Mouse (Mus musculus) activated CD4-positive, CD25-positive, alpha-beta regulatory T cell, adult 4 months (primary cell): ENCODE results near the gene Prss56. TPM values are rescaled to one million over a fixed set of nuclear protein-coding genes. Genes with fewer than 3 reads are reported as not detected.
A peak's percentile ranks its signal among the peaks of the same experiment; 100 is the strongest.

Experiments
- ATAC-seq: one replicate; pipeline ENCODE4 v1.8.0; 2017
- polyA plus RNA-seq, 2 experiments: library from polyadenylated mRNA; unstranded; fragments of 100-300 nt; shearing (Covaris generic); gene quantifications; one replicate each; pipeline ENCODE4 v1.2.1; 2017

Prss56 gene
- polyA plus RNA-seq, 2 experiments from 2014 or later: not detected

- no peak for ATAC-seq
Measured at GRCm38 (mm10) chr1:87185526-87185925, 2.4 kb downstream of the Prss56 start.

- ATAC-seq: peak; percentile 26
Measured at GRCm38 (mm10) chr1:87186261-87187036, 3.3 kb downstream of the Prss56 start.

GRCm38 (mm10) chr1:87187037-87187355 is 3.9 kb downstream of the Prss56 start:
- peak; percentile 41 for ATAC-seq

GRCm38 (mm10) chr1:87190429-87190828 is 7.3 kb downstream of the Prss56 start, which contains the start of gene Chrnd:
TSS of gene Chrnd (plus strand) at chr1:87190607.
- ATAC-seq: no peak

DNA sequence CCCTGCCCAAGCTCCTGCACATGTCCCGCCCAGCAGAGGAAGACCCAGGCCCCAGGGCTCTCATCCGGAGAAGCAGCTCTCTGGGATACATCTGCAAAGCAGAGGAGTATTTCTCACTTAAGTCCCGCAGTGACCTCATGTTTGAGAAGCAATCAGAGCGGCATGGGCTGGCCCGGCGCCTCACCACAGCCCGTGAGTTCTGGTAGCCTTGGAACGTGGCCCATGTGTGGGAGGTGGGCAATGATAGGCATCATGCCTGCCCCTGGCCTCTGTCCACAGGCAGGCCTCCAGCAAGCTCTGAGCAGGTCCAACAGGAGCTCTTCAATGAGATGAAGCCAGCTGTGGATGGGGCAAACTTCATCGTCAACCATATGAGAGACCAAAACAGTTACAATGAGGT is 14.2 kb downstream of the Prss56 start:
- ATAC-seq: no peak

DNA sequence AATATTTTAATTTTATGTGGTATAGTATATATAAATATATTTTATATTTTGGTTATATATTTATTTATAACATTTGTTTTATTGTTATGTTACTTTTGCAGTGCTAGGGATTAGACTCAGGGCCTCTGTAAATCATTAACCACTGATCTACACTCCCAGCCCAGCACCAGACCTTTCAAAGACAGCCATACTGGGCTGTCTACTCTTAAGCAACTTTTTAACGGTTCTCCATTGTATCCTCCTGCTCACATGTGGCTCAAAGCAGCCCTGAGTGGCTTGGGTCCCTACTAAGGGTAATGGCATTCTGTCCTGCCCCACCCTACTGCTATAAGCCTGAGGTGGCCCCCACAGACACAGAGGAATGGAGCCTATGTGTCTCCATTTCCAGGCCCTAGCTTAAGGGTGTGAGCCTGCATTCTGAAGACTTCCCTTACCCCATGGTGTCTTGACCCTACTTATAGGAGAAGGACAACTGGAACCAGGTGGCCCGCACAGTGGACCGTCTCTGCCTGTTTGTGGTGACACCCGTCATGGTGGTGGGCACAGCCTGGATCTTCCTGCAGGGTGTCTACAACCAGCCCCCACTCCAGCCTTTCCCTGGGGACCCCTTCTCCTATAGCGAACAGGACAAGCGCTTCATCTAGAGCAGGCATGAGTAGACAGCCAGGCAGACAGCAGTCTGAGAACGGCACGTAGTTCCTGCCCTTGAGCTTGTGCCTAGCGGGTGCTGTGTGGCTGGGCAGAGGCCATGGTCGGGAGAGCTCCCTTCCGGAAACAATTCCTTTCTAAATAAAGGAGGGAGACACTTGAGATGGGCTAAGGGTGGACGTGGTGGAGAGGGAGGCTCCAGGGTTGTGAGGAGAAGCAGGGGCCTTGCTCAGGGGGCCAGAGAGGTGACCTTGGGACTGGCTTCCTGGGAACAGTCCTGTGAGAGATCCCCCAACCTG is 15.3 kb downstream of the Prss56 start:
- ATAC-seq: no peak

DNA sequence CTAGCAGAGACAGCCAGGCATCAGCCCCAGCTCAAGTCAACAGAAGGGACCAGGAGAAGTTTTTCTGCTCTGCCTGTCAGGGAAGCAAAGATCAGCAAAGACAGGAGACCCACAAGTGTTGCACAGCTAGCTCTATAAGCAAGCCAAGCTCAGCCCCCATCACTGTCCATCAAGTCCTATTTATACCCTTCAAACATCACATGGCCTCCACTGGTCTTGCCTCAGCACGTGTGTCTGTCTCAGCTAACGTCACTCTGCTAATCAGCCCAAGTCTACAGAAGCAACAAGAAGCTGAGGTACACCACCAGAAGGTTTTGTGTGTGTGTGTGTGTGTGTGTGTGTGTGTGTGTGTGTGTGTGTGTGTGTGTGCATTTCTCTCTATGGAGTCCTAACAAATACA is 17.7 kb downstream of the Prss56 start:
- no peak for ATAC-seq

DNA sequence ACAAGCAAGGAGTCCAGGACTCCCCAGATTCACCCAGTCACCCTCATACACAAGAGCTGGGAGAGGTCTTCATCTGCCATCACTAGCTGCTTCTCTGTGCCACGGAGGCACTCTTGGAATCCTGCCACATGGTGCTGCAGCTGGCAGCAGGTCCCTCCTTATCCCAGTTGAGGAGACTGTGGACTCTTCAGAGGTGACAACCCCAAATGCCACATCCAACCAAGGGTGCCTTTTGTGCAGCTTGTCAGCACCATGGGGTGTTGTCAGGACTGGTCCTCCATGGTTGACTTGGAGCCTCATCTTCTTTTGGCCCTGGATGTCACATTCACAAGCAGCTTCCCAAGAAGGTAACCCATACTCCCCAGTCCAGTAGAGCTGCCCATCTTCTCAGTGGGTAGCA is 18.7 kb downstream of the Prss56 start:
- no peak for ATAC-seq

DNA sequence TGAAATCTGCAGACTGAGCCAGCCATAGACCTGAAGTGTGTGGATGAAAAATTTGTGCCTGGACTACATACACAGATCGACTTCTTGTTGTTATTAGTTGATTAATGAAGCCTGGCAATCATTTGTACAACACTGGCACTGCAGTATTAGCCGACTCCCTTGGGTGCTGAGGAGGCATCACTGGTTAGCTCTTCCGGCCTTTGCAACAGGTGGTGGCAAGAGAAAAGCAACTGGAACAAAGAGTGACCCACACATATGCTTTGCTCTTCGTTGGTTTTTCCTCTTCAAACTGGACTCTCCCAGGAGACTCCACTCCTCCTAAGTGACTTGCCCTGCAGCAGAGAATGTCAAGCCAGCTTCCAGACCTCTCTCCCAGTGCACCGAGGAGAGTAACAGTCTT is 20.7 kb downstream of the Prss56 start:
- no peak for ATAC-seq

- no peak for ATAC-seq
Measured at GRCm38 (mm10) chr1:87204465-87204864, 21.4 kb downstream of the Prss56 start, which contains the start of gene Chrng. TSS of gene Chrng (plus strand) at chr1:87204657.

DNA sequence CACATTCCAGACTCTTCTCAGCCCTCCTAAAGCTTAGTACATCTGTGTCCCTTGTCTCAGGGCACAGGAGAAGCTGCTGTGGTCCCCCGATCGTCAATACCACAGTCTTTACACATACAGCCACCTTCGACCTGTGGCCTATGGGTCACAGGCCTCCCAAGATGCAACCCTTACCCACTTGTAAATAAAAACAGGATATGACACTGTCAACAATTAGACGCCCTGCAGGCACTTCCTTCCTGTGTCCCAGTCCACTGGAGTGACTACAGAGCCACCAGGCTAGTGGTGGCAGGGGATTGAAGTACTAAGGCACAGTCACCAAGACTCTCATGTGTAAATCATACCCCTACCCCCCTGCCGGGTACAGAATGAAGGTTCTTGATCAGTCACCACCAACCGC is 21.9 kb downstream of the Prss56 start:
- ATAC-seq: no peak

- ATAC-seq: no peak
Measured at GRCm38 (mm10) chr1:87205502-87205901, 22.4 kb downstream of the Prss56 start.

- ATAC-seq: no peak
Measured at GRCm38 (mm10) chr1:87206339-87206738, 23.2 kb downstream of the Prss56 start.

GRCm38 (mm10) chr1:87211431-87211830 is 28.3 kb downstream of the Prss56 start:
- no peak for ATAC-seq

DNA sequence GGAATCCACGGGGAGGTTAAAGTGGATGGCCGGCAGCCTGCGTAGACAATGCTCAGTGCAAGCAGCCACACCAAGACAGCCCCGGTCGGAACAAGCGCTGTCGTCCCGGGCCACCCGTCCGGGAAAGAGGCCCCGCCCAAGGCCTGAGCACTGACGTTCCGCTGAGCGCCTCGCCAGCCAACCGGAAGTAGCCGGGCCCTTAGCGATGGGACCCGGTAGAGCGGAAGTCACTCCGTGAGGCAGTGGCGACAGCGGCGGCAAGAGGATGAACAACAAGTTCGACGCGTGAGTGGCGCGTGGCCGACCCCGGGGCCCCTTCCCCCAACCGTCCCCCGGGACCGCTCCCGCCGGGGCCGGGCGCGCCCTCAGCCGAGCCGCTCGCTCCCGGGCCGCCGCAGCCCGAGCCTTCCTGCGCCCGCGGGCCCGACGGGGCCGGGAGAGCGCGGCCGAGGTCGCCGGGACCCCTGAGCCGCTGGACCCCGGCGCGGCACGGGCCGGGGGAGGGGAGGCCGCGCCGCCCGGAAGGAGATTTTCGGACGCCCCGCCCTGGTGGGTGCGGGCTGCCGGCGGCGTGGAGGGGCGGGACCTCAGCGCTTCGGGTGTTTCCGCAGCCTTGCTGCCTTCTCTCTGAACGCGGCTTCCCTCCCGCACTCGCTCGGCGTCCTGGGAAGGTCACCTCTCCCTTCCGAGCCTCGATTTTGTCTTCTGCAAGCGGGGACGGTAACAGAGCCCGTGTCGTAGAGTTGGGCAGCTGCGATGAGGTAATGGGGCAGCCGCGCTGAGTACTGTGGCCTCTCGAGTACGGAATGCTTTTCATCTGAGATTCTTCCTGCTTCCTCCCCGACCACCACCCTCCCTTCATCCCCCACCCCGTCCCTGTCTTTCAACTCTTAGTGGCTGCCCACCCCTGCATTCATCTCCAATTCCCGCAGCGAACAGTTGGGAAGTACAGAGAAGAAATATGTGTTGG is 30.9 kb downstream of the Prss56 start, which contains the start of gene Eif4e2:
TSS of gene Eif4e2 (plus strand) at position 180 of the 970 bp plus-strand sequence.
- peak; percentile 83 for ATAC-seq

DNA sequence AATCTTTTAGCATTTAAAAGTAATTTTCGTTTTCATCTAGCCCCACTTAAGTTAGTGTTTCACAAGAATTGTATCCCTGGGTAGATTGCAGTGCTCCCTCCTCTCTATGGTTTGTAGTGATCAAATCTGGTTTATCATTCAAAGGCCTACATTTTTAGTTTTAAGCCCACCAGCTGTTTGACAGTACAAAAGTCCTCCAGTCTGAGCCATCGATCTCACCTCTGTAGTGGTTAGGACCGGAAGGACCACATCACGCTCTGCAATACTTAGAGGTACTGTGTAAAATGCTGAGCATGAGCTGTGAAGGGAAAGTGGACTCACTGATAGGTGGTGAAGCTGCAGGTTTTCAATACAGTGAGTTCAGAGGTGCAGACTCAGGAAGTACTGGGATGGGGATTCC is 31.6 kb downstream of the Prss56 start:
- peak; percentile 28 for ATAC-seq

GRCm38 (mm10) chr1:87217938-87218337 is 34.8 kb downstream of the Prss56 start:
- ATAC-seq: peak; percentile 18

GRCm38 (mm10) chr1:87225739-87226138 is 42.6 kb downstream of the Prss56 start:
- no peak for ATAC-seq

DNA sequence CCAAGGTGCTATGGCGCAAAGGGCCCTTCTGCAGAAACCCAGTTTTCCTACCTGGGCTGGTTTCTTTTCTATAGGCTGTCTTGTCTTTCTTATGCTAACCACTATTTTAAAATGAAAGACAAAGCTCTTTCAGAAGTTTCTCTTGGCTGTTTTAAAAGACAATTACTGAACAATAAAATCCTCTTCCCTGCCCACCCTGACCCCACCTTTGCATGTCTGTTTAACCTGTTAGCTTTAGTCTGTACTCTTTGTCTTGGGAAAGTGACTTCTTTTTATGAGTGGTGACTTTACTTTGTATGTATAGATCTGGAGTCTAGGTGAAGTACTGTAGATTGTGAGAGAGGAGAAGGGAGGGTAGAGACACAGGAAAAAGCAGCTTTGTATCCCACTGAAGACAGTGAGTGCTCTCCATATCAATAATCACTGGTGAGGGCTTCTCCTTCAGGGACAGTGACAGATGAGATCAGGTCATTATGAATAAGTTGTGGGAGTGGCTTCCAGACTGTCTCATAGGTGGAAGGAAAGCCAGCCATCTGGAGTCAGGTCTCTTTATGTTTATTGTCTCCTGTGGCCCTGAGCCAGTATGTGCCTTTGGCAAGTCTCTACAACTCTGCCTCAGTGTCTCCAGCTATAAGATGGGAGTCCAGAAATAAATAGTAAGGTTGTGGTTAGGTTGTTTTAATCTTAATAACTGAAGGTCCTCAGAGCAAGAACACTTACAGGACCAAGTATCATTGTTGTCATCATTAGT is 43.5 kb downstream of the Prss56 start:
- ATAC-seq: no peak

DNA sequence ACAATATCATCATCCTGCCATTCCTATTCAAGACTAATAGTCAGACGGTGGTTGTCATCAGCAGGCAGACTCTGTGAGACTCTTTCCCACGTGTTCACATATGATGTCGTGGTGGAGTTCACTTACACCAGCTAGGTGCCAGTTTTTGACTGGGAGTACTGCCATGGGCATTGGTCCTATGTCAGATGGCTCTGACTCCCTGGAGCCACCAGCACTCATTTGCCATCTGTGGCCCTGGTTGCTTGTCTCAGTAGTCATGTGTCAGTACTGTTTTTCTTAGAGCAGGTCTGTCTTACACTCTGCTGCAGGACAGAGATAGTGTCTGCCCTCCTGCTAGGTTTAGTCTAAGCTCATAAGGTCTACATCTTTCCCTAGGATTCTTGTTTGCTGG is 44.0 kb downstream of the Prss56 start:
- ATAC-seq: no peak

GRCm38 (mm10) chr1:87230606-87231005 is 47.5 kb downstream of the Prss56 start:
- no peak for ATAC-seq

GRCm38 (mm10) chr1:87232197-87232596 is 49.1 kb downstream of the Prss56 start:
- no peak for ATAC-seq
